Mouse (Mus musculus) CD8-positive naive resting alpha-beta T cell, adult 2 months (primary cell): Measurements from ENCODE around the gene Gm2056.
"Not testable (repeated sequence)": the region's sequence is repeated elsewhere in the genome, so short reads cannot be mapped to it uniquely, and the experiment has no call there.

Source experiments
- DNase-seq, 2 experiments: peaks; one replicate each; pipeline ENCODE4 v3.0.0; 2022; ENCODE audit warnings: low read depth in 2 of 2, low spot score in 2 of 2

Gene Gm2056

DNA sequence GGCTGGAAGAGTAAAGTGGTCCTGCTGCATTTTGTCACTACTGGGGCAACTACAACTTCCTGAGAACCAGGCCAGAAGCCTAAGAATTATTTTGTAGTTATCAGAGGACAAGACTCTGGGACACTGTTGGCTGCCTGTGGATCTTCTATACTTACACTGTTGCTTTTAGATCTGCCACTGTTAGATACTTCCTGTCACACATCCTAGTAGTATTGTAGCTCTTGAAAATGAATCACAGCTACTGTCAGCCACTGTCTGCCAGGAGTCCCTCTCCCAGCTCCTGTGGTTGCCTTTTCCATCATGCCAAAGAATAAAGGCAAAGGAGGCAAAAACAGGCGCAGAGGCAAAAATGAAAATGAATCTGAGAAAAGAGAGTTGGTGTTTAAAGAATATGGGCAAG lies at the start of gene Gm2056:
Gene Gm2056, plus strand, starts transcription at position 301 of the 400 bp plus-strand sequence.
- not testable (repeated sequence) for DNase-seq

DNA sequence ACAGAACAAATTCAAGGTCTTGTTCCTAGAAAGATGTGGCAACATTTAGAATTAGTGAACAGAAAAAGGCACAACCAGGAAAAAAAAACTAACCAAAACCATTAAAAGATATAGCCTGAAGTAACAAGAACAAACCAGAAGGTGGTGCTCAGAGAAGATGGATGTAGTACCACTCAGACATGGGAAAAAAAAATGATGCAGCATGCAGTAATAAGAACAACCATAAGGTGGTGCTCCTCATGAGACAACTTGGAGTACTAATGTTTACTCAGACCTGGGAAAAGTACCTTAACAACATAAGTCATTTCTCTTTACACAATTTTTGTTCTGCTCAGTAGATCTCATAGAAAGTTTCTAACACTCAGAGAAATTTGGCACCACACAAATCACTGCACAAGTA lies 42.8 kb upstream of the Gm2056 start:
- not testable (repeated sequence) for DNase-seq

DNA sequence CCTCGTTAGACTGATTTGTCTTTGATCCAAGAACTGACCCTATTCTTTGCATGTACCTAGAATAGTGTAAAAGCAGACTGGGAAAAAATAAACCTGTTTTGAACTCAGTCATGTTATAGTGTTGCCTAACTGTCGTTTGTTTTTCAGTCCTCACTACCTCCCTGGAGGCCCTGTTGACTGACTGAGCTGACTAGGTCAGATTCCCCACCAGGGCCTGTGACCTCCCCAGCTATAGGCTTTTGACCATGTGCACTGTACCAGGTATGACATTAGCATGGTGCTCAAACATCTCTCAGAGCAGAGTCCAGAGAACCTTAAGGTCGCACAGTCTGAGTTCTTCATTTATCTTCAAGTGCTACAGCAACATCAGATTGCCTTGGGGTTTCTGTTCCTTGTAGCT lies 22.7 kb upstream of the Gm2056 start:
- not testable (repeated sequence) for DNase-seq

- DNase-seq: not testable (repeated sequence)
Measured at GRCm38 (mm10) chr12:88011548-88011947, 15.3 kb upstream of the Gm2056 start, which contains the start of gene Gm2075. Gm2075 (plus strand) TSS chr12:88011848.

DNA sequence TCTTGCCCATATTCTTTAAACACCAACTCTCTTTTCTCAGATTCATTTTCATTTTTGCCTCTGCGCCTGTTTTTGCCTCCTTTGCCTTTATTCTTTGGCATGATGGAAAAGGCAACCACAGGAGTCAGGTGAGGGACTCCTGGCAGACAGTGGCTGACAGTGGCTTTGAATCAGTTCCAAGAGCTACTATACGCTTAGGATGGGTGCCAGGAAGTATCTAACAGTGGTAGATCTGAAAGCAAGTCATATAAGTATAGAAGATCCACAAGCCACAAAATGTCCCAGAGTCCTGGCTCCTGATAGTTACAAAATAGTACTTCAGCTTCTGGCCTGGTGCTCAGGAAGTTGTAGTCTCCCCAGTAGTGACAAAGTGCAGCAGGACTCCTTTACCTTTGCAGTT lies 8.1 kb upstream of the Gm2056 start, which contains the start of gene Gm6803:
Gene Gm6803, minus strand, starts transcription at position 101 of the 400 bp plus-strand sequence.
- DNase-seq: not testable (repeated sequence)

- DNase-seq: not testable (repeated sequence)
Measured at GRCm38 (mm10) chr12:88032250-88032649, 5.4 kb downstream of the Gm2056 start.

GRCm38 (mm10) chr12:88039062-88039461 lies 12.3 kb downstream of the Gm2056 start:
- not testable (repeated sequence) for DNase-seq

GRCm38 (mm10) chr12:88039703-88040102 lies 12.9 kb downstream of the Gm2056 start:
- DNase-seq: not testable (repeated sequence)

GRCm38 (mm10) chr12:88045226-88045625 lies 18.4 kb downstream of the Gm2056 start:
- DNase-seq: not testable (repeated sequence)
